Mouse (Mus musculus) MEL (cell line): ENCODE results near the gene Kat6b.

Source experiments
- CTCF ChIP-seq, 3 experiments: IDR thresholded peaks in 2 of 3; conservative IDR thresholded peaks in 1 of 3; 2 replicates each; pipeline ENCODE4 v1.5.1; 2011 to 2012; ENCODE audit warnings: low read length in 3 of 3, low read depth in 2 of 3, mild to moderate bottlenecking in 2 of 3, improper control_type of control experiment in 1 of 3, inconsistent platforms in 1 of 3, mixed read lengths in 1 of 3, moderate library complexity in 1 of 3; ENCODE audit not compliant: control insufficient read depth in 1 of 3, insufficient read depth in 1 of 3, poor library complexity in 1 of 3, severe bottlenecking in 1 of 3
- GATA1 ChIP-seq: IDR thresholded peaks from 2 replicates; pipeline ENCODE4 v1.6.1; 2011; ENCODE audit warnings: low read depth, low read length, improper control_type of control experiment
- HCFC1 ChIP-seq: IDR thresholded peaks from 2 replicates; pipeline ENCODE4 v1.6.1; 2012; ENCODE audit warnings: low read depth, mild to moderate bottlenecking, inconsistent platforms, low read length, improper control_type of control experiment, moderate library complexity
- JUND ChIP-seq: IDR thresholded peaks from 2 replicates; pipeline ENCODE4 v1.6.1; 2011; ENCODE audit warnings: low read depth, mild to moderate bottlenecking, improper control_type of control experiment, low read length
- MAFK ChIP-seq: IDR thresholded peaks from 2 replicates; pipeline ENCODE4 v1.6.1; 2011; ENCODE audit warnings: low read depth, mild to moderate bottlenecking, low read length, improper control_type of control experiment, borderline replicate concordance
- MAX ChIP-seq: IDR thresholded peaks from 2 replicates; pipeline ENCODE4 v1.6.1; 2011; ENCODE audit warnings: low read length, improper control_type of control experiment

- no peak for TF ChIP-seq GATA1
- TF ChIP-seq JUND: no peak
- TF ChIP-seq CTCF (IDR thresholded peaks at IDR 0.05 in 2 of 3, conservative IDR thresholded peaks at IDR 0.05 in 1 of 3; ENCODE audit: control insufficient read depth in 1 of 3, insufficient read depth in 1 of 3, low read depth in 2 of 3, low read length in 3 of 3, poor library complexity in 1 of 3, severe bottlenecking in 1 of 3): no peak
- TF ChIP-seq MAX: no peak
- TF ChIP-seq HCFC1: no peak
- no peak for TF ChIP-seq MAFK
Measured at GRCm38 (mm10) chr14:21484199-21484598, 3.0 kb downstream of the Kat6b start.
